Mouse (Mus musculus): ENCODE results near the gene Nutf2-ps1.

Gene Nutf2-ps1

DNA sequence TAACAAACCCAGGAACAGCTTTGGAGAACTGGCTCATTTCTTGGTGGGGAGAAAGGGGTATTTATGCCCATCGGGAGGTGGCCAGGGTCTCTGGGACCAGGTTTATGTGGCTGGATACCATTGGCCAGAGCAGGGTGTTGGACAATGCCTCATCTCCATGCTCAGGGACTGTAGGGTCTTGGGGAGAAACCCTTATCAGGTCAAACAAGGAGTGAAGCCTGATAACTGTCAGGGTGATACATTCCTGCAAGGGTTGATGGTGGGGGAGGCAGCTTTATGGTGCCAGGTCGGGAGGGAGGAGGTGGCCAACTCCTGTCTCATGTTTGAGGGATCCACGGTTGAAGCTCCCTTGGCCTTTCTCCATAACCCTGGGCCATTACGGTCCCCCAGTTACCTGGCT is 17.8 kb downstream of the Nutf2-ps1 start:
- DNase-seq (ENCODE audit: low read depth, low spot score), result no peak

DNA sequence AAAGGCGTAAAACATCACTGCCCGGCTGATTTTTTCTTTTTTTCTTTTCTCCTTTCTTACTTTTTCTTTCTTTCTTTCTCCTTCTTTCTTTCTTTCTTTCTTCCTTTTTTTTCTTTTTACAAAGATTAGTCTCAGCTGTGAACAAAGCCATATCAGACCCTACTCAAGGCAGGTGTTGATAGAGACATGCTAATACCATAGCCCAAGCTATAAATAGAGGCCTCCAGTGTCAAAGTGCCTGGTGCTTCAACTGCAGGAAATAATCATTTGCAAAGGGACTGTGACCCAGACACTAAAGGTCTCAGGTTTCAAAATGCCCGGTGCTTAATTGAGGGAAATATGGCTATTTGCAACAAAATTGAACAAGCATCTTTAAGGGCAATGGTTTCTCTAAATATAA is 20.3 kb downstream of the Nutf2-ps1 start:
- no peak for DNase-seq (ENCODE audit: low read depth, low spot score)

DNA sequence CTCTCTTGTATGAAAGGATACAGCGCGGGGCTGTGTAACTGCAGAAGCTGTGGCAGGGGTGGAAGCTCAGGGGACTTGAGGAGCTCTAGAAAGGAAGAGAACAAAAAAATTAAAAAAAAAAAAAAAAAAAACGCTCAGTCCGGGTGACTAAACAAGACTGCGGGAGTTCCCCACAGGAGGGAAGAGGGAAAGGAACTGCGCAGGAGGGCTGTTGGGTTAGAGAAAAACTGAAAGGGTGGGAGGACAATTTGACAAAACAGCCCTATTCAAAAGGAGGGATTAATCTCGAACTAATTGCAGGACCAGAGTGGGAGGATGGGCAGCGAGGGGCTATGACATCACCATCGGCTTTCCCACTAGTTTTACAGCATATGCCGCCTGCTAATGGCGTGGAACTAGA is 21.0 kb downstream of the Nutf2-ps1 start:
- peak; percentile 69 for DNase-seq (ENCODE audit: low read depth, low spot score)

DNA sequence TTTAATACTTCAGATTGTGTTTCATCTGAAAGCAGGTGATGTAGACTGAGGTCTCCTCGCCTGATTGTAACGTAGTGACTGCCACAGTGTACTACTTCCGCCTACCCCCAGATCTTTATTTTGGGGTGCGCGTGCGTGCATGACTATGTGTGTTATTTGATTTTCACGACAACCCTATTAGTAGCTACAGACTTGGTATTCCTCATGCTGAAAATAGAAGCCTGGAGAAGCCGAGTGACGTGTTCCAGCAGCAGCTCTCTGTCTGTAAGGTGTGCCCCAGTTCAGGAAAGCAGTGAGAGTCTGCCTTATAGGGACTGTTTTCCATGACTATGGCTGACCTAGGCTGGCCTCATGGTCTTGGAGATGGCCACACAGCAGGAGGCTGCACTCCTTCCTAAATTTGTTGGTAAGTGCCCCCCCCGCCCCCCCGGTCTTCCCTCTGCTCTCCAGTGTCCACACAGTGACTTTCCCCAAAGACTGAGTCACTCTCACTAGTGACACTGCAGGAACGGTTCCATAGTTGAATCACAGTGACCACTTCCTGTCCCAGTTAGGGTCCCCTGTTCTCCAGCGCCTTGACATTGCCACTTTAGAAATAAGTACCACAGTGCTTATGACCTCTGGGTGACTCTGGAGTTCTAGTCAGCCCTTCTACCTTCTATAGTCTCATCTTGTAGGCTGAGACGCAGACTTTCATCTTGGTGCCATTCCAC is 23.1 kb downstream of the Nutf2-ps1 start:
- peak; percentile 38 for DNase-seq (ENCODE audit: low read depth, low spot score)

- no peak for DNase-seq (ENCODE audit: low read depth, low spot score)
Observed at GRCm38 (mm10) chr19:53564174-53564573, 24.7 kb downstream of the Nutf2-ps1 start.

- no peak for DNase-seq (ENCODE audit: low read depth, low spot score)
Observed at GRCm38 (mm10) chr19:53560436-53560835, 28.4 kb downstream of the Nutf2-ps1 start.

GRCm38 (mm10) chr19:53557267-53557936 is 31.5 kb downstream of the Nutf2-ps1 start:
- DNase-seq (ENCODE audit: low read depth, low spot score), result no peak

DNA sequence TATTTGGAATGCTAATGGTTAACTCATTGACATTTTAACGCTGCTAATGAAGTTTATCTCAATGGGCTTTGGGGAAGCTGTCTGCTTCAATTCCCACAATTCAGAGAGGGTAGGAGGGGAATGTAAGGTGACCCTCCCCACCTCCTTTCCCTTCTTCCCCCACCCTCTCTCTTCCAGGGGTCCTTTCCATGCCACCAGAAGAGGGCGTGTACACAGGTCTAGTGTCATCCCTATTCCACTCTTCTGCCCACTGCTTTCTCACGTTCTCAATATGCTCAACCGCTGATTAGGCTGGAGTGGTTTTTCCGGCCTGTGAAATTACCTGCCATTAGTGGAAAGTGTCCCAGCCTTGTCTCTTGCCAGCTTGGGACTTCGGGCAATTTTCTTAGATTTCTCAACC is 32.0 kb downstream of the Nutf2-ps1 start:
- DNase-seq (ENCODE audit: low read depth, low spot score), result no peak

DNA sequence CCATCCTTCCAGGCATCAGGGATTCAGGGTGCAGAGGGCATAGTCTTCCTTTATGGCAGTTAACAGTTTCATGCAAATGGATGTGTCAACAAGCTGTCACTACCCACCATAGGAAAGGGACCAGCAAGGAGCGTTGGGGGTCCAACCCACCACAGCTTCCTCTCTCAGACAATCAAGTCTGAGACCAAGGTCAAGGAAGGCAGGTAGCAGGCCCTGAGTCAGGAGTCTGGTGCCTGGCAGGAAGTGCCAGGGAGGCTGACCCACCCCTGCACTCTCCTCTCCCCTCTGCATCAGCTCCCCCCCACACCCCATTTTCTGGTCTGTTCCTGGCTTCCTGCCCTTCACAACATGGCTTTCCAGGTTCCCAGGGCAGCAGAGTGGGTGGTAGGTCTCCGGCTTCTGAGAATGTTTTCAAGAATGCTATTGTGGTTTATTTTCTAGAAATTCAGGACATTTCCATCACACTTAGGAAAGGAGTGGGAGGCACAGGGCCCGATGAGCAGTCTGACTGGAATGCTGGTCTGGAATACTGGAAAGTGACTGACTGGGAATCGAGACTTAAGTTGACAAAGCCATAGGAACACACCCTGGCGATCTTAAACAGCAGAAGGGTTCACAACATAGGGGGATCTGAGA is 33.8 kb downstream of the Nutf2-ps1 start:
- no peak for DNase-seq (ENCODE audit: low read depth, low spot score)

DNA sequence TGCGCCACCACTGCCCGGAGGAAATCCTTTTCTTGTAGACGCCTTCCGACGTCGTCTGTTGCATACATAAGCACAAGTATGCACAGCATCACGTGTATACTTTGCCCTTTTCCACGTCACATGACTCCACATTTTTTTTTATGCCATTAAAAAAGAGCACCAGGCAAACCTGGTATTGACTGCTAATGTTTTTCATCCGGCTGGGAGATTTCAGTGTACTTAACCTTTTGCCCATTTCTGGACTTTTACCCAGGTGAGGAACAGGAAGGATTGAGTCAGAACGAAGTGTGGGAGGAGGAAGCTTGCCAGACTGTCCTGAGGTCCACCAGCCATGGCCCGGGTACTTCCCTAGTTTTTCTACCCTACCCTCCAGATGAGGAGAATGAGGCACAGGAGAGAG is 34.5 kb downstream of the Nutf2-ps1 start:
- DNase-seq (ENCODE audit: low read depth, low spot score), result no peak

- peak; percentile 43 for DNase-seq (ENCODE audit: low read depth, low spot score)
Observed at GRCm38 (mm10) chr19:53552795-53553194, 36.1 kb downstream of the Nutf2-ps1 start.

DNA sequence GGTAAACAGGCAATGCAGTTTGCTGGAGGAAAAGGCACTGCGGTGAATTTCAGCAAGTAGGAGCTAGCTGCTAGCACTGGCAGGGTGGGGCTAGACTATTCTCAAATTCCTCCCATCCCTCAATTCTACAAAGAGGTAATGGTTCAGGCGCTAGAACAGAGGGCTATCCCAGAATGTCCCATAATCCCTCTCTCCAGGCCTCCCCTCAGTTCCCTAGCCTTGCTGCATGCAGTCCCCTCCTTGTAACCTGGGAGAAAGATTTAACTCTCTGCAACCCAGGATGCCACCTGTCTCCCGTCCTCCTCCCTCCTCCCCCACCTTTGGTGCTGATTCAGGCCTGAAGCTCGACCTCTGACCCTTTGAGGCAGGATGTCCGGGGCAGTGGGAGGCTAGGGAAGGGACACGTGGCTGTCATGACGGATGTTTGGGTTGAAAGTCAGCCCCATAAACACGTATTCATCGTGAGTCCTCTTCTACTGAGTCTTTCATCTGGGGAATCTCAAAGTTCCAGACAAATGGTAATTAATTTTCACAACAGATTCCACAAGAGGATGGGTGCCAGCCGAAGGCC is 36.6 kb downstream of the Nutf2-ps1 start:
- no peak for DNase-seq (ENCODE audit: low read depth, low spot score)

DNA sequence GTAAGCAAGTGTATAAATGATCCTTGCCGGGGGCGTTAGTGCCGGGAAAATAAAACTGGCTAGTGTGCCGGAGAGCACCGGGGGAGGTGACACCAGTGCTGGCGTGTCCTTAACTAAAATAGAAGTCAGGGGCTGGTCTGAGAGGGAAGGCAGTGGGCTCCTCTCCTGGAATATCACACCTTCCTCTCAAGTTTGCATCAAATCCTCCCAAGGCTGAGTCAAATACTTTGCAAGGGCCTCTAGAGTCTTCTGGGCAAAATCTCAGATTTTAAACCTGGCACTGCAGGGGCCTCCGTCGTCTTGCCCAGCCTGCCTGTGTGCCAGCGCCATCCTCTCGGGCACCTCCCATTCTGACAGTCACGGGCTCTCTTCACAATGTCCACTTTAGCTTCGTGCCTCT is 37.9 kb downstream of the Nutf2-ps1 start:
- peak; percentile 74 for DNase-seq (ENCODE audit: low read depth, low spot score)

- DNase-seq (ENCODE audit: low read depth, low spot score), result no peak
Observed at GRCm38 (mm10) chr19:53547597-53547996, 41.3 kb downstream of the Nutf2-ps1 start.

DNA sequence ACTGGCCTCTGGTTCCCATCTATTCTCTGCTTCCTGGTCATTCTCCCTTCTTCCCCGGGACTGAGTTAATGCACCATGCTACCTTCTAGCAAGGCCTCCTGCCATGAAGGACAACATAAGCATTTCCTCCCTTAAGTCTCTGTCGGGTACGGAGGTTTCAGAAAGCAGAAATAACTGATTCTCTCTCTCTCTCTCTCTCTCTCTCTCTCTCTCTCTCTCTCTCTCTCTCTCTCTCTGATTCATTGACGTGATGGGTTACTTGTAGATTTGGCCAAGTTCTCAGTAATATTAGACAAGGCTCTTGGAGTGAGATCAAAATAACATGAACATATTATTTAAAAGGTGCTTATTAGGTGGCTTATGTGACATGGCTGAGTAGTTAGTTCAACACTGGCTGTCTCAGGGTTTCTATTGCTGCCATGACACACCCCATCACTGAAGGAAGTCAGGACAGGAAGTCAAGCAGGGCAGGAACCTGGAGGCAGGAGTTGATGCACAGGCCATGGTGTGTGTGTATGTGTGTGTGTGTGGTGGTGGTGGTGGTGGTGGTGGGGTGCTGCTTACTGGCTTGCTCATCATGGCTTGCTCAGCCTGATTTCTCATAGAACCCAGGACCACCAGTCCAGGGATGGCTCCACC is 43.8 kb downstream of the Nutf2-ps1 start:
- DNase-seq (ENCODE audit: low read depth, low spot score), result no peak

- peak; percentile 79 for DNase-seq (ENCODE audit: low read depth, low spot score)
Observed at GRCm38 (mm10) chr19:53543602-53544001, 45.3 kb downstream of the Nutf2-ps1 start.

GRCm38 (mm10) chr19:53539296-53539695 is 49.6 kb downstream of the Nutf2-ps1 start:
- DNase-seq (ENCODE audit: low read depth, low spot score), result no peak

- no peak for DNase-seq (ENCODE audit: low read depth, low spot score)
Observed at GRCm38 (mm10) chr19:53538796-53539195, 50.1 kb downstream of the Nutf2-ps1 start.
